Mouse (Mus musculus): ENCODE data around the gene Zfp961. TPM values are rescaled to one million over a fixed set of nuclear protein-coding genes. Genes with fewer than 3 reads are reported as not detected.
"Not testable (repeated sequence)": the region's sequence is repeated elsewhere in the genome, so short reads cannot be mapped to it uniquely, and the experiment has no call there.

Zfp961 gene
- polyA plus RNA-seq, 1 experiment from 2014 or later: 19.5 TPM

DNA sequence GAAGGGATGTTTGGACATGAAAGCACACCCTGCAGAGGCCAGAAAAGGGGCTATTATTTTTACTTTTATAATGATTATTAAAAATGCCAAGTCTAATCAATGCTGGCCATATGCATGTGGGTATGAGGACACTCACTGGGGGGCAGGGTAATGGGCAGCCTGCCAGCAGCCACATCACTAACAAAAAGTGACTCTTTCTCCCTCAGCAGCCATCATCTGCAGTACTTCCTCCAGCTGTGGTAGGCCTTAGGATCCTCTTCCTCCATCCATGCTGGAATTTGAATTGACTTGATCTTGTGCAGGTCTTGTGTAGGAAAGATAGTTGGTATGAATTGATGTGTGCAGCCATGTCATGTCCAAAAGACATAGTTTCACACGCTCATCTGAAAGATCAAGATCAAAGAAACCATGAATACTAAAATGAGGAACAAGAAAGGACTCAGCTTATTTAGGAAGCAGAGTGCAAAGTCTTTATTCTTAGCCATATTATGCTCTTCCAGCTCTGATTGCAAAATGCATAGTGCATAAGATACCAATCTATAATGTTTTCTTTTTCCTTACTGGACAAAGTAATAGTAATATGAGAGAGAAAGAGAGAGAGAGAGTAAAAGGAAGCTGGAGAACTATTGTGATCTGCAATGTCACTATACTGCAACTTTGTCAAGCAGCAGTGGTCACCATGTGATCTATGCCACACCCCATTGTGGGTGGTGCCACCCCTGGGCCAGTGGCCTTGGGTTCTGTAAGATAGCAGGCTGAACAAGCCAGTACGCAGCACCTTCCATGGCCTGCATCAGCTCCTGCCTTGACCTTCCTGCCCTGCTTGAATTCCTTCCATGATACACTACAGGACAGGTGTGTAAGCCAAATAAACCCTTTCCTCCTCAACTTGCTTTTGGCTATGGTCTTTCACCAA lies 10.3 kb upstream of the Zfp961 start:
- H3K27me3 ChIP-seq (ENCODE audit: insufficient read depth, poor library complexity, severe bottlenecking): no peaks in the 10 kb centered on the region
- H3K9me3 ChIP-seq: no peaks in the 10 kb centered on the region
- H3K36me3 ChIP-seq: no peaks in the 10 kb centered on the region
- no peak overlapping the region for H3K27ac ChIP-seq
- no peak overlapping the region for H3K4me3 ChIP-seq
- no peak for DNase-seq (ENCODE audit: low spot score)
- H3K4me1 ChIP-seq: no peaks in the 10 kb centered on the region
- 67% methylated on average over 2 of the region's 2 CpGs for WGBS

DNA sequence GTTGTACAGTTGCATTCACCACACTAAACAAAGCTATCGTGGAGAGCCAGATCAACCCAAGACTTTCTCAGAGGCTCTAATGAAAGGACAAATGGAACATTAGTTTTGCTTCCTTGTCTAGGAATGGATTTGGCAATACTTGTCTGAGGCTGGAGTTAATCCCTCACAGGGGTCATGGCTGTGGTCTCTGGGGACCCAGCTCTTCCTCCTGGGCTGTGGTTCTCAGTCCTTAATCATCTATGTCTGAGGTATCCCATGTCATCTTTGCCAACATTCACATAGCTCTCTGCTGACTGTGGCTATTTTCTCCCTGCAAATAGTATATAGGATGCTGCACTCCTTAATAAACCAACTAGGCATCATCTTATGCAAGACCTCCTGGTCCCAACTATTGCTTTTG lies 9.1 kb upstream of the Zfp961 start:
- Histone ChIP-seq H3K36me3 (no peaks in the 10 kb centered on the region), H3K4me3 (no peak overlapping the region), H3K27me3 (ENCODE audit: insufficient read depth, poor library complexity, severe bottlenecking) (no peaks in the 10 kb centered on the region), H3K4me1 (no peaks in the 10 kb centered on the region), H3K9me3 (no peaks in the 10 kb centered on the region), H3K27ac (no peak overlapping the region)
- WGBS: 80% methylated on average over 1 of the region's 1 CpGs
- DNase-seq (ENCODE audit: low spot score): no peak

DNA sequence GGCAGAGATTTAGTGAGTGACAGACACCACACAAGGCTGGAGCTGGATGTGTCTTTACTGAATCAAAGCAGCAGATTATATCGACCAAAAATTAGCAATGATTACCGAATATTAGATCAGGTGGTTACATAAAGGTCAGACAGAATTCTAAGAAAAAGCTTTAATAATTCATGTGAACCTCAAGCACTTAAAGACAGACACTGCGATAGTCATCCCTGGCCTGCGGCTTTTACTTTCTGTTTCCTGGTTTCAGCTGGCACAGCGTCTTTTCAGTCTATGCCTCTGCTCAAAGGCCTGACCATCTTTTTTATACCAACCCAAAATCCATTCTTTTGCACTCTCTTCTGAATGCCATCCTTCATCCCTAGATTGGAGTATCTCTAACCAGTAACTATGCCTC lies 2.2 kb upstream of the Zfp961 start:
- peaks cover 5% of the 10 kb centered on the region for H3K36me3 ChIP-seq
- DNase-seq (ENCODE audit: low spot score): no peak
- no peak overlapping the region for H3K27ac ChIP-seq
- H3K4me3 ChIP-seq: no peak overlapping the region
- WGBS: 83% methylated on average over 5 of the region's 5 CpGs
- H3K27me3 ChIP-seq (ENCODE audit: insufficient read depth, poor library complexity, severe bottlenecking): no peaks in the 10 kb centered on the region
- H3K9me3 ChIP-seq: no peaks in the 10 kb centered on the region
- peaks cover 14% of the 10 kb centered on the region for H3K4me1 ChIP-seq

DNA sequence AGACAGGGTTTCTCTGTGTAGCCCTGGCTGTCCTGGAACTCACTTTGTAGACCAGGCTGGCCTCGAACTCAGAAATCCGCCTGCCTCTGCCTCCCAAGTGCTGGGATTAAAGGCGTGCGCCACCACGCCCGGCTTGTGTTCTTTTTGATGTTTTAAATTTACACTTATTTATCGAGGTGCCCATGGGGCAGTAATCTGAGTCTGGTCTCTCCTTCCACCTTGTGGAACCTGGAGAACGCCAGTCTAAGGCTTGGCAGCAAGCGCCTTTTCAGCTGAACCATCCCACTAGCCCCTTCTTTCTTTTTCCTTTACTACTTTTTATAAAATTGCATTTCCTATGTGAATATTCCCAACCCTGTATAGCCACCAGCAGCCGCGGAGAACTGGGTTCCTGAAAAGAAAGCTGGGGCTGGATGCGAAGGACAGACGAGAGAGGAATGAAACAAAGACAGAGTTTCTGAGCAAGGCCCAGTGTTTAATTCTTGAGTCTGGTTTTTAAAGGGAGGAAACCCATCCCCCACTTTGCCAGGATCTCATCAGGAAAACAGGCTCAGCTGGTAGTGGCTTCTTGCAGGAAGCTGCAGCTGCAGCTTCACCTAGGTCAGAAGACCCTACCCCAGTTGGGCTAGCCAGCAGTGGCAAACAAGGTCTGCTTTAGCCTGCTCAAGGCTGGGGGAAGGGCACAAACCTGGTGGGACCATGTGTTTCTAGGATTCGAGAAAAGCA lies 761 bp downstream of the Zfp961 start:
- Histone ChIP-seq H3K4me3 (peak overlapping the region; percentile 81), H3K27ac (peak overlapping the region; percentile 93), H3K36me3 (peaks cover 22% of the 10 kb centered on the region), H3K9me3 (no peaks in the 10 kb centered on the region), H3K27me3 (ENCODE audit: insufficient read depth, poor library complexity, severe bottlenecking) (no peaks in the 10 kb centered on the region), H3K4me1 (peaks cover 14% of the 10 kb centered on the region)
- WGBS: 38% methylated on average over 14 of the region's 14 CpGs
- DNase-seq (ENCODE audit: low spot score): no peak

DNA sequence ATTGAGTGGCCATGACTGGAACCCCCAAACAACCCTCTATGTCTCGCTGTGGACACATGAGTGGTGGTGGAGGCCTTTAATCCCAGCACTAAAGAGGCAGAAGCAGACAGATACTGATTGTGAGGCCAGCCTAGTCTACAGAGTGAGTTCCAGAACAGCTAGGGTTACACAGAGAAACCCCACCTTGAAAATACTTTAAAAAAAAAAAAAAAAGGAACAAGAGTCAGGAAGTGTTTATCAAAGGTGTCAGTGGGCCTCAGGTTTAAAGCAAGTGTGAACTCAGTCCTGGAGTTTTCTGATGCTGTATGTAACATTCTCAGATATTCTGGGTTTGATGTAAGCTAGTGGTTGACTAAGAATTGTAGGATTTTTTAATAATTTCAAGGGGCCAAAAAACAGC lies 1.7 kb downstream of the Zfp961 start:
- Histone ChIP-seq H3K36me3 (peaks cover 22% of the 10 kb centered on the region), H3K4me1 (peaks cover 14% of the 10 kb centered on the region), H3K4me3 (no peak overlapping the region), H3K27me3 (ENCODE audit: insufficient read depth, poor library complexity, severe bottlenecking) (no peaks in the 10 kb centered on the region), H3K9me3 (no peaks in the 10 kb centered on the region), H3K27ac (no peak overlapping the region)
- WGBS: 86% methylated on average over 1 of the region's 1 CpGs
- no peak for DNase-seq (ENCODE audit: low spot score)

DNA sequence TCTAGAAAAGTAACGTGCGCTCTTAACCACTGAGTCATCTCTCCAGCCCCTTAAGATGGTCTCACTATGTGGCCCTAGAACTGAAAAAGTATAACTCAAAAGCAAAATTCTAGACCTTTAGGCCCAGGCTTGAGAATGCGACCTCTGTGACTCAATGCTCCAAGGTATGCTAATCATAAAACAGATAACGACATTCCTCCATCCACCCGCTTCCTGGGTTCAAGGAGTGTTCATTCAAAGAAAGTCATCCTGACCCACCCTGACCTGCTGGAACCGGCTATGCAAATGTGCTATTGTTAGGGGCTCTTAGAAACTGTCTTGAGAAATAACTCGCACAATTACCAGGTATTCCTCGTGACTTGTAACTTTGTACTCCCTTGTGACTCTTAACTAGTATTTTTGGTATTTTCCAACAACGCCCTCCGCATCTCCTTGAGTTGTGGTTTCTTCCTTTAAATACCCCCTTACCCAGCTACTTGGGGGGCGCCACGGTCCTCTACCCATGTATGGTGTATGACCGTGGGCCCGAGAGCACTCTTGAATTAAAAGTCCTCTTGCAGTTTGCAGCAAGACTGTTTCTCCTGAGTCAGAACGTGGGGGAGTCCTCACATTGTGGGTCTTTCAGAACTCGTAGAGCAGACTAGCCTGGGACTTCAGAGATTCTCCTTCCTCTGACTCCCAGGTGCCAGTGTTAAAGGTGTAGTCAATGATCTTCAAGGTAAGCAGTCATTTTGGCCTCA lies 2.3 kb downstream of the Zfp961 start:
- not testable (repeated sequence) for H3K27ac ChIP-seq; H3K27me3 ChIP-seq (ENCODE audit: insufficient read depth, poor library complexity, severe bottlenecking); H3K4me3 ChIP-seq; H3K9me3 ChIP-seq
- peaks cover 14% of the 10 kb centered on the region for H3K4me1 ChIP-seq
- H3K36me3 ChIP-seq: peaks cover 22% of the 10 kb centered on the region
- peak; percentile 60 for DNase-seq (ENCODE audit: low spot score)
- WGBS: 94% methylated on average over 16 of the region's 16 CpGs

DNA sequence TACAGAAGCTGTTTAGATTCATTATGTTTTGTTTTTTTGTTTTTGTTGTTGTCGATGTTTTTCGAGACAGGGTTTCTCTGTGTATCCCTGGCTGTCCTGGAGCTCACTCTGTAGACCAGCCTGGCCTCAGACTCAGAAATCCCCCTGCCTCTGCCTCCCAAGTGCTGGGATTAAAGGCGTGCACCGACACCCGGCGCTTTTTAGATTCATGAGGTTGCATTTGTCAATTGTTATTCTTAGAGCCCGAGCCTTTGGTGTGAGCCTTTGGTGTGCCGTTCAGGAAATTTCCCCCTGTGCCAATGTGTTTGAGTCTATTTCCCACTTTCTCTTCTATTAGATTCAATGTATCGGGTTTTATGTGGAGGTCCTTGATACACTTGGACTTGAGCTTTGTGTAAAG lies 3.8 kb downstream of the Zfp961 start:
- H3K4me1 ChIP-seq: peaks cover 14% of the 10 kb centered on the region
- H3K9me3 ChIP-seq: no peaks in the 10 kb centered on the region
- no peak for DNase-seq (ENCODE audit: low spot score)
- peaks cover 22% of the 10 kb centered on the region for H3K36me3 ChIP-seq
- H3K4me3 ChIP-seq: no peak overlapping the region
- H3K27ac ChIP-seq: no peak overlapping the region
- 97% methylated on average over 9 of the region's 9 CpGs for WGBS
- H3K27me3 ChIP-seq (ENCODE audit: insufficient read depth, poor library complexity, severe bottlenecking): no peaks in the 10 kb centered on the region

DNA sequence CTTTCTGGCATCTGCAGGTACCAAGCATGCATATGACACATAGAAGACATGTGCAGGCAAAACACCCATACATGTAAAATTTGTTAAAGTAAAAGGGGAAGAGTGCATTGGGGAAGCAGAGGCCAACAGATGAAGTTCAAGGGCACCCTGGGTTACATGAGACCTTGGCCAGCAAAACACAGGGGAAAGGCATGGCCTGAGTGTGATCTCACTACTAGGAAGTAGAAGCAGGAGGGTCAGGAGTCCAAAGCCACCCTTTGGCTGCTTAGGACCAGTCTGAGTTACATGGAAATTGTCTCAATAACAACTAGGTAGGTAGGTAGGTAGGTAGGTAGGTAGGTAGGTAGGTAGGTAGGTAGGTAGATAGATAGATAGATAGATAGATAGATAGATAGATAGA lies 9.6 kb downstream of the Zfp961 start:
- peaks cover 21% of the 10 kb centered on the region for H3K36me3 ChIP-seq
- DNase-seq (ENCODE audit: low spot score): peak; percentile 28
- H3K27ac ChIP-seq: no peak overlapping the region
- no peaks in the 10 kb centered on the region for H3K4me1 ChIP-seq
- no peaks in the 10 kb centered on the region for H3K9me3 ChIP-seq
- H3K4me3 ChIP-seq: no peak overlapping the region
- no peaks in the 10 kb centered on the region for H3K27me3 ChIP-seq (ENCODE audit: insufficient read depth, poor library complexity, severe bottlenecking)

DNA sequence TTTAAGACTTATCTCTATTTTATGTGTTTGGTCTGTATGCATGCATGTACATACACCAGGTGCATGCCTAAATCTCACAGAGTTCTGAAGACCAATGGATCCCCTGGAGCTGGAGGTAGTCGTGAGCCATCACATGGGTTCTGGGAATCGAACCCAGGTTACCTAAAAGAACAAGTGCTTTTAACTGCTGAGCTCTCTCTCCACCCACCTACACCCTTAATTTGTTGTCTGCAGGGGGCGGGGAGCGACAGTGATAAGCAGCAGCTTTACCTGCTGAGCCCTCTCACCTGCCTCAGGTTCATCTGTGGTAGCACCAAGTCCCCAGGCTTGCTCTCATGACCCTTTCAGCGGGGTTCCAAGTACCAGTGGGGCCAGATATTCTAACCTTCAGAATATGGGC lies 11.0 kb downstream of the Zfp961 start:
- peak; percentile 47 for DNase-seq (ENCODE audit: low spot score)
- Histone ChIP-seq H3K36me3 (peaks cover 34% of the 10 kb centered on the region), H3K9me3 (no peaks in the 10 kb centered on the region), H3K27ac (no peak overlapping the region), H3K27me3 (ENCODE audit: insufficient read depth, poor library complexity, severe bottlenecking) (no peaks in the 10 kb centered on the region), H3K4me3 (no peak overlapping the region), H3K4me1 (no peaks in the 10 kb centered on the region)
- WGBS: 83% methylated on average over 5 of the region's 5 CpGs

DNA sequence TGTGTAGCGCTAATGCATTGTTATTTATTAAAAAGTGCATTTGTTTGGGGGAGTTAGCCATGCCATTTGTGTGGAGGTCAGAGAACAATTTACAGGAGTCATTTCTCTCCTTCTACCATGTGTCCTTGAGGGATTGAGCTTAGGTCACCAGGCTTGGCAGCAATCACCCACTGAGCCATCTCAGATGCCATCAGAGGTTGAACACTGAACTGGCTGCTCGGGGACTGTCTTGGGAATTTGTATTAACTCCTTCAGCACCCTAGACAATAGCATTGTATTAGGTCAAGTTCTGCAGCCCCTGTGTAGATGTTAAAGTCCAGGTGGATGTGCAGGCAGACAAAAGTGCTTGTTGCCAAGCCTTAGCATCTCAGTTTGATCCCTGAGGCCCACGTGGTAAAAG lies 13.2 kb downstream of the Zfp961 start:
- H3K36me3 ChIP-seq: peaks cover 57% of the 10 kb centered on the region
- WGBS: 89% methylated on average over 3 of the region's 3 CpGs
- no peaks in the 10 kb centered on the region for H3K4me1 ChIP-seq
- H3K4me3 ChIP-seq: no peak overlapping the region
- DNase-seq (ENCODE audit: low spot score): peak; percentile 66
- H3K27me3 ChIP-seq (ENCODE audit: insufficient read depth, poor library complexity, severe bottlenecking): no peaks in the 10 kb centered on the region
- H3K27ac ChIP-seq: no peak overlapping the region
- H3K9me3 ChIP-seq: no peaks in the 10 kb centered on the region

DNA sequence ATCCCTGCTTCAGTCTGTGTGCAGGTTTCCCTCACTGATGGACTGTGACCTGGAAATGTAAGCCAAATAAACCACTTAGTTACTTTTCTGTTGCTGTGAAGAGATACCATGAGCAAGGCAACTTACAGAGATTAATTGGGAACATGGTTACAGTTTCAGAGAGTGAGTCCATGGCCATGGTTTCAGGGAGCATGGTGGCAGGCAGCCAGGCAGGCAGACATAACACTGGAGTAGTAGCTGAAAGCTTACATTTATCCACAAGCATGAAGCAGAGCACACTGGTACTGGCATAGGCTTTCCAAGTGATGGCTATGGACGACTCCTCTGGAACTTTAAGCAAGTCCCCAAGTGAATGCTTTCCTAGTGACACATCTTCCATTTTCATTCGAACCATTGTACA lies 14.3 kb downstream of the Zfp961 start:
- Histone ChIP-seq H3K9me3 (no peaks in the 10 kb centered on the region), H3K4me1 (no peaks in the 10 kb centered on the region), H3K27me3 (ENCODE audit: insufficient read depth, poor library complexity, severe bottlenecking) (no peaks in the 10 kb centered on the region), H3K36me3 (peaks cover 63% of the 10 kb centered on the region), H3K27ac (no peak overlapping the region), H3K4me3 (no peak overlapping the region)
- 82% methylated on average over 2 of the region's 2 CpGs for WGBS
- peak; percentile 43 for DNase-seq (ENCODE audit: low spot score)

DNA sequence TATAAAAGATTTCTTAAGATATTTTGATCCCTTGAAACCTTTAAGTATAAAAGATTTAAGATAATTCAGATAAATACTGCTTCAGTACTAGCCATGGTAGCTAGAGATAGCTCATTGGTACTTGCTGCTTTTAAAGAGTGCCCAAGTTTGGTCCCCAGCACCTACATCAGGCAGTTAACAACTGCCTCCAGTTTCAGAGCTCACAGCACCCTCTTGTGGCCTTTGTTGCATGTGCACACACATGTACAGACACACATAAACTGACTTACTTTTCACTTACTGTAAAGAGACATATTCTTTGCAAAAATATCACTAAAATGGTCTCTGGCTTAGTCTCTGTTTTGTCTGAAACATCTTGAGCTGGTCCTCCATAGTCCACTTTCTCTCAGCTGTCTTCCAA lies 15.6 kb downstream of the Zfp961 start:
- Histone ChIP-seq H3K4me1 (no peaks in the 10 kb centered on the region), H3K36me3 (peaks cover 63% of the 10 kb centered on the region), H3K27me3 (ENCODE audit: insufficient read depth, poor library complexity, severe bottlenecking) (no peaks in the 10 kb centered on the region), H3K4me3 (no peak overlapping the region), H3K9me3 (no peaks in the 10 kb centered on the region), H3K27ac (no peak overlapping the region)
- DNase-seq (ENCODE audit: low spot score): peak; percentile 45

DNA sequence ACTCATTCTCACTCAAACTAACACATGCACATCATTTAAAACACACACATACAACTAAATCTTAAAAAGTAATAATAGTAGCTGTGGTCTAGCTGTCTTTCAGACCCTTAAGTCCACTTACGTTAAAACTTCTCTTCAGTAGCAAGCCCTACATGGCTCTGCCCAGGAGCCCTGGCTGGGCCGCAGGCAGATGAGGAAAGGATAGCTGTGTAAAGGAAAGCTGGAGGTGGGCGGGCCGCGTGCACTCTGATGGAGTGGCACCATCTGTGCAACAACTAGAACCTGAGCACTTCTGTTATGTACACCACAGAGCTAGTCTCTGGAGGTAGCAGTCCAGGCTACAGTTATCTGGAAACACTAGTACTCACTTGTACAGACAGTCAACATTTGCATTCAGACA lies 16.4 kb downstream of the Zfp961 start:
- DNase-seq (ENCODE audit: low spot score): peak; percentile 59
- Histone ChIP-seq H3K9me3 (no peaks in the 10 kb centered on the region), H3K4me3 (no peak overlapping the region), H3K27me3 (ENCODE audit: insufficient read depth, poor library complexity, severe bottlenecking) (no peaks in the 10 kb centered on the region), H3K4me1 (no peaks in the 10 kb centered on the region), H3K27ac (no peak overlapping the region), H3K36me3 (peaks cover 58% of the 10 kb centered on the region)
- WGBS: 91% methylated on average over 5 of the region's 5 CpGs

Measured in heart, embryonic 10.5 days (tissue).